24 mouse cellular contexts compared by ENCODE assay signal in the genomic region with DNA sequence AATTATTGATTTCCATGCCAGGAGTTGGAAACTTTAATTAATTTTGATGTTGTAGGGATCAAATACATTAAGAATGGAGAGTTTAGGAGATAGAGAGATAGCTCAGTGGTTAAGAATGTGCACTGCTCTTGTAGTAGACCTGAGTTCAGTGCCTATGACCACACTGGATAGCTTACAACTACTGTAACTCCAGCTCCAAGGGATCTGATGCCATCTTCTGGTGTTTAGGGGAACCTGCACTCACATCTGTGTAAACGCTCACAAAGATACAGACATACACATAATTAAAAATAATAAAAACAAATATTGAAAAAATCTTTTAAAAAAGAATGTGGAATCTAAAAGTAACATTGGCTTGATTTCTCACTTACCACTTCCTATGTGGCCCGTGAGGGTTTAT.
DNase-seq lines count a peak whose midpoint lies in the region; ATAC-seq and TF ChIP-seq lines count a peak whose summit lies in the region.
"Had no signal": no experiment of that assay in that cellular context is flagged by ENCODE, and none has a peak within 500 bp of the region (broad histone marks: within the 10 kb centered on the region; RNA-seq: fewer than 3 reads in every experiment).

No protein-coding gene starts in this region.

- no peak overlapping the region for H3K27ac ChIP-seq in kidney, adult 2 months (ENCODE audit: insufficient read depth, low read depth, low read length)
- no peak overlapping the region for H3K27ac ChIP-seq in kidney, embryonic 15.5 days
- H3K27ac ChIP-seq in lung, embryonic 14.5 days (ENCODE audit: low read depth): no peak overlapping the region
- H3K27ac ChIP-seq in ES-E14 (ENCODE audit: insufficient read depth, low read depth, low read length, poor library complexity, severe bottlenecking): no peak overlapping the region
- H3K27ac ChIP-seq in heart, embryonic 10.5 days: no peak overlapping the region
- H3K27ac ChIP-seq: forebrain, embryonic 10.5 days; heart, embryonic 15.5 days; hindbrain, embryonic 10.5 days; limb, embryonic 13.5 days; lung, embryonic 15.5 days; neural tube, embryonic 13.5 days had no signal

- no peak for DNase-seq in kidney, adult 2 months
- no peak for DNase-seq in lung, embryonic 14.5 days
- no peak for DNase-seq in lung, postnatal 10 days
- peak; percentile 1 for DNase-seq in ES-E14 (ENCODE audit: low read depth, low spot score)
- no peak for DNase-seq in heart, embryonic 10.5 days (ENCODE audit: low spot score)
- no peak for DNase-seq in heart, adult 18-20 months
- DNase-seq: adrenal gland, postnatal 36 days; cerebellum, adult 18-20 months; cerebellum, postnatal 36 days; kidney, adult 8-10 months; kidney, postnatal 4 days; midbrain, embryonic 14.5 days; thymus, adult 18-20 months; thymus, postnatal 4 days had no signal

- no peak overlapping the region for H3K4me3 ChIP-seq in kidney, adult 2 months (ENCODE audit: insufficient read depth, low read depth, low read length)
- no peak overlapping the region for H3K4me3 ChIP-seq in kidney, embryonic 15.5 days (replicated peaks)
- no peak overlapping the region for H3K4me3 ChIP-seq in lung, embryonic 14.5 days (ENCODE audit: low read depth, low read length)
- H3K4me3 ChIP-seq in ES-E14 (ENCODE audit: insufficient read depth in 1 of 2, low read depth in 1 of 2, low read length in 2 of 2, poor library complexity in 1 of 2, severe bottlenecking in 1 of 2): no peak overlapping the region
- H3K4me3 ChIP-seq in heart, embryonic 10.5 days: no peak overlapping the region
- H3K4me3 ChIP-seq: embryonic facial prominence, embryonic 15.5 days; forebrain, embryonic 10.5 days; heart, embryonic 15.5 days; hindbrain, embryonic 10.5 days; limb, embryonic 13.5 days; lung, embryonic 15.5 days; neural tube, embryonic 13.5 days had no signal

- no peaks in the 10 kb centered on the region for H3K4me1 ChIP-seq in kidney, adult 2 months (ENCODE audit: control insufficient read depth, insufficient read depth, low read length)
- no peaks in the 10 kb centered on the region for H3K4me1 ChIP-seq in kidney, embryonic 15.5 days
- no peaks in the 10 kb centered on the region; the same call in 1 of the 2 replicates for H3K4me1 ChIP-seq in lung, embryonic 14.5 days (ENCODE audit: insufficient read depth)
- H3K4me1 ChIP-seq in ES-E14 (ENCODE audit: control insufficient read depth in 2 of 2, insufficient read depth in 2 of 2, low read length in 2 of 2, poor library complexity in 1 of 2): no peaks in the 10 kb centered on the region
- H3K4me1 ChIP-seq in heart, embryonic 10.5 days: no peaks in the 10 kb centered on the region
- H3K4me1 ChIP-seq: embryonic facial prominence, embryonic 15.5 days; limb, embryonic 13.5 days had no signal

- no peak for TF ChIP-seq POLR2A in kidney, adult 2 months (IDR thresholded peaks at IDR 0.05; ENCODE audit: low read depth, low read length)

- TF ChIP-seq CTCF in kidney, adult 2 months (conservative IDR thresholded peaks at IDR 0.05; ENCODE audit: insufficient read depth, insufficient read length, low read depth, low read length): peak; percentile 17; the same call in 1 of the 2 replicates
- peak; percentile 13; the same call in 1 of the 2 replicates for TF ChIP-seq CTCF in lung, embryonic 14.5 days (IDR thresholded peaks at IDR 0.05; ENCODE audit: low read depth)

- no peak overlapping the region for H3K4me2 ChIP-seq in kidney, embryonic 15.5 days
- no peak overlapping the region for H3K4me2 ChIP-seq in lung, embryonic 14.5 days
- H3K4me2 ChIP-seq: embryonic facial prominence, embryonic 15.5 days; heart, embryonic 15.5 days; limb, embryonic 13.5 days; lung, embryonic 15.5 days; neural tube, embryonic 13.5 days had no signal

- ATAC-seq in kidney, embryonic 15.5 days (replicated peaks; ENCODE audit: low FRiP score): no peak
- no peak for ATAC-seq in lung, embryonic 14.5 days (ENCODE audit: insufficient read depth)
- ATAC-seq in megakaryocyte progenitor cell, adult 5-6 weeks (replicated peaks; ENCODE audit: poor library complexity): 0 out of 2 replicates have a peak, but pooled peaks have one; percentile 29
- ATAC-seq: activated CD4-positive, CD25-positive, alpha-beta regulatory T cell, adult 4 months had no signal

- H3K27me3 ChIP-seq in kidney, adult 2 months (replicated peaks; ENCODE audit: control insufficient read depth, insufficient read depth, low read length): no peaks in the 10 kb centered on the region
- H3K27me3 ChIP-seq in kidney, embryonic 15.5 days: no peaks in the 10 kb centered on the region
- H3K27me3 ChIP-seq in lung, embryonic 14.5 days (ENCODE audit: insufficient read depth, low read length): no peaks in the 10 kb centered on the region
- H3K27me3 ChIP-seq in heart, embryonic 10.5 days (ENCODE audit: insufficient read depth, poor library complexity, severe bottlenecking): no peaks in the 10 kb centered on the region
- H3K27me3 ChIP-seq: embryonic facial prominence, embryonic 15.5 days; heart, embryonic 15.5 days; limb, embryonic 13.5 days; lung, embryonic 15.5 days; neural tube, embryonic 13.5 days had no signal

- in situ Hi-C loops in ES-E14 (cut with MboI; ENCODE audit: low sequenced_read_pairs in 2 of 2, unreplicated experiment in 2 of 2): no loop called here

- H3K9me3 ChIP-seq in kidney, embryonic 15.5 days (replicated peaks): no peaks in the 10 kb centered on the region
- no peaks in the 10 kb centered on the region for H3K9me3 ChIP-seq in lung, embryonic 14.5 days (ENCODE audit: low read depth, low read length)
- no peaks in the 10 kb centered on the region for H3K9me3 ChIP-seq in ES-E14 (ENCODE audit: control insufficient read depth, insufficient read depth, low read depth, low read length)
- no peaks in the 10 kb centered on the region for H3K9me3 ChIP-seq in heart, embryonic 10.5 days
- H3K9me3 ChIP-seq: embryonic facial prominence, embryonic 15.5 days; forebrain, embryonic 10.5 days; heart, embryonic 15.5 days; hindbrain, embryonic 10.5 days; limb, embryonic 13.5 days; lung, embryonic 15.5 days; neural tube, embryonic 13.5 days had no signal

- over 99% methylated on average over 2 of the region's 2 CpGs for WGBS in kidney, adult 2 months
- 99% methylated on average over 2 of the region's 2 CpGs for WGBS in kidney, embryonic 15.5 days
- WGBS in lung, embryonic 14.5 days: 94% methylated on average over 2 of the region's 2 CpGs
- WGBS in heart, embryonic 10.5 days: 92% methylated on average over 2 of the region's 2 CpGs

- H3K36me3 ChIP-seq in kidney, adult 2 months (ENCODE audit: control insufficient read depth, insufficient read depth, low read length): no peaks in the 10 kb centered on the region
- H3K36me3 ChIP-seq in kidney, embryonic 15.5 days: no peaks in the 10 kb centered on the region
- H3K36me3 ChIP-seq in lung, embryonic 14.5 days (ENCODE audit: insufficient read depth): no peaks in the 10 kb centered on the region
- no peaks in the 10 kb centered on the region for H3K36me3 ChIP-seq in ES-E14 (ENCODE audit: control insufficient read depth, insufficient read depth, low read length, poor library complexity, severe bottlenecking)
- no peaks in the 10 kb centered on the region for H3K36me3 ChIP-seq in heart, embryonic 10.5 days
- H3K36me3 ChIP-seq: embryonic facial prominence, embryonic 15.5 days; forebrain, embryonic 10.5 days; heart, embryonic 15.5 days; hindbrain, embryonic 10.5 days; limb, embryonic 13.5 days; lung, embryonic 15.5 days; neural tube, embryonic 13.5 days had no signal

- no peak overlapping the region for H3K9ac ChIP-seq in kidney, embryonic 15.5 days
- H3K9ac ChIP-seq in lung, embryonic 14.5 days: no peak overlapping the region
- H3K9ac ChIP-seq in ES-E14 (ENCODE audit: insufficient read depth, low read depth, low read length, poor library complexity, severe bottlenecking): no peak overlapping the region
- H3K9ac ChIP-seq: embryonic facial prominence, embryonic 15.5 days; heart, embryonic 15.5 days; limb, embryonic 13.5 days; lung, embryonic 15.5 days; neural tube, embryonic 13.5 days had no signal

TF ChIP-seq in ES-E14, 5 proteins besides CTCF, POLR2A, EP300 and RAD21:
- TF ChIP-seq MAFK (IDR thresholded peaks at IDR 0.05; ENCODE audit: insufficient read depth, low read depth, low read length): no peak
- peak; percentile 49; the same call in 1 of the 2 replicates for TF ChIP-seq ZC3H11A (IDR thresholded peaks at IDR 0.05; ENCODE audit: borderline replicate concordance, low read depth, low read length)
- no peak for TF ChIP-seq ZNF384 (IDR thresholded peaks at IDR 0.05; ENCODE audit: low read depth, low read length)
